Mouse (Mus musculus): ENCODE data around the gene Fdx1. TPM values are rescaled to one million over a fixed set of nuclear protein-coding genes. Genes with fewer than 3 reads are reported as not detected.

Gene Fdx1
- polyA plus RNA-seq, 1 experiment = 16.3 TPM

DNA sequence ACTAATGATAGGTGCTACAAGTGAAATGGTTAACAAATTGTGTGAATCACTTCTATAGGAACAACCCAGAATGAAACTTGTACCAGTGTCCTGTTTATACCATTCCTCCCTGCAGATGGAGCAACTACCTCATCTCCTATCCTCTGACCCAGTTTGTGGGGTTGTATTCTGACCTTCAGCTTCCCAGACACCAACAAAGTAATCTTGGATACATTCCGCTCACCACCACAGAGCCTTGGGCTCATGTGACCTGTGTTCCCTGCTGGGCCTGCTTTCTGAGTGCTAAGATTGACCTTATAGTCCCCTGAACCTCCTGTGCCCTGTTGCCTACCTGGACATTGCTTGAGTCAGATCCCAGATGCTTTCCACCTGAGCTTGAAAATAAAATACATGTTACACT lies 47.8 kb downstream of the Fdx1 start:
- TF ChIP-seq CTCF (IDR thresholded peaks at IDR 0.05; ENCODE audit: low read depth, low read length) (no peak), POLR2A (IDR thresholded peaks at IDR 0.05; ENCODE audit: borderline replicate concordance, low read depth, low read length) (no peak)
- H3K4me1 ChIP-seq (ENCODE audit: control insufficient read depth, insufficient read depth, low read length) = no peaks in the 10 kb centered on the region
- no peak overlapping the region for H3K27ac ChIP-seq (ENCODE audit: insufficient read depth, low read depth, low read length)
- H3K4me3 ChIP-seq (ENCODE audit: insufficient read depth, low read length) = no peak overlapping the region

DNA sequence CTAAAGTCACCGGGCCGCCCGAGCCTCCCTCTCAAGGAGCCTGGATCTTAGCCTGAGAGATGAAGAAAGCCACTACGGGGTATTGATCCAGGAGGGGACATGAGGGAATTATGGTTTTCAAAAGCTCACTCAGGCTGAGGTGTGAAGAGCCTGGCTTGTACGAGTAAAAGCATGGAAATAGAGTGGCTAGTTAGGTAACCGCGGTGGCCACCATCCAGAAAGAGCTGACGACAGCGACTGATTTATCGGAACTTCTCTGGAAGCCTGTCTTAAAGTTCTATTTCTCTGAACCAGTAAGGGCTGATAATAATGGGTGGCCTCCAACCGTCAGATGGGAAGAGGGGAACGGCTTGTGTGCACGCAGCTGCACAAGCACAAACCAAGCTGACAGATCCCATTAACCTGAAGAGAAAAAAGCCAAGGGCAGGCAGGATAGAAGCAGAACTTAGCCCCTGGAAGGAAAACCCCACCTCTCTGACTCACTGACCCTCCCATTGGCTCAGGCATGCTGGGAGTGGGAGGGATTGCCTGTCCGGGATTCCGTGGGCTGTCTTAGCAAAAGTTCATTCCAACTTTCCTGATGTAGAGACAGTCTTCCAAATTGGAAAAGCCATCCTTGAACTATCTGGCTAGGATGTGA lies 48.8 kb downstream of the Fdx1 start:
- no peaks in the 10 kb centered on the region for H3K4me1 ChIP-seq (ENCODE audit: control insufficient read depth, insufficient read depth, low read length)
- TF ChIP-seq CTCF (IDR thresholded peaks at IDR 0.05; ENCODE audit: low read depth, low read length) (no peak), POLR2A (IDR thresholded peaks at IDR 0.05; ENCODE audit: borderline replicate concordance, low read depth, low read length) (no peak)
- no peak overlapping the region for H3K27ac ChIP-seq (ENCODE audit: insufficient read depth, low read depth, low read length)
- no peak overlapping the region for H3K4me3 ChIP-seq (ENCODE audit: insufficient read depth, low read length)

DNA sequence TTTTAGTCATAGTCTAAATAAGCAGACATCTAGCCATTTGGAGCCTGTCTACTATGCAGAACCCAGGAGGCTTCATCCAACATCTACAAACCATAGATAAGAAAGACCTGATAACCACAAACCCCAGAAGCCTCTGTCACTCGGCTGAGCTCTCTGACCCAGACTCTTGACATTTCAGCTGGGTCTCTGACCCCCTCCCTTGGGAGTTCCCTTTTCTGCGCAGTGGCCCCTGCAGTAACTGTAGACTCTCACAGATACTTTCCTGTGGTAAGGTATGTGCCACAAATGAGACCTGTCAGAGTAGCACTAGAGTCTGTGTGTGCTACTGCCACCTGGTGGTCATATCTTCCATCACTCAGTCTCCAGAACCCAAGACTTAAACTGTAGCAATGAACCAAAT lies 54.5 kb downstream of the Fdx1 start:
- H3K27ac ChIP-seq (ENCODE audit: insufficient read depth, low read depth, low read length) = no peak overlapping the region
- no peaks in the 10 kb centered on the region for H3K4me1 ChIP-seq (ENCODE audit: control insufficient read depth, insufficient read depth, low read length)
- TF ChIP-seq CTCF (IDR thresholded peaks at IDR 0.05; ENCODE audit: low read depth, low read length) = peak; percentile 58
- TF ChIP-seq POLR2A (IDR thresholded peaks at IDR 0.05; ENCODE audit: borderline replicate concordance, low read depth, low read length) = no peak
- H3K4me3 ChIP-seq (ENCODE audit: insufficient read depth, low read length) = no peak overlapping the region

DNA sequence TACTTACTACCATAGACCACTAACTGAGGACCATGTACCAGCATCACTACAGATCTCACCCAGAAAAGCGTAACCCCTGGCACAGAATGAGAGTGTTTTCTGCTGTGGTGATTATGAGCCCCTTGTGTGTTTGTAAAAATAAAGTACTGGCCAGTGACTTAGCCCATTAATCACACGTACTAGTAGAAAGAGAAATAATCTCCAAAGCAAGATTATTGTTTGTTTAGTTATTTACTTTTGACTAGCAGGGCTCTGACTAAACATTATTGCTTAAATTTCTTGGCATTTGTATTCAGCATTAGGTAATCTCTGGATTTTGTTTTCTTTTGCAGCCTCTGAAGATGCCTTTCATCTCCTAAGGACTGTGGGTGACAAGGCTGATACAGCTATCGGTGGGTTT lies 55.1 kb downstream of the Fdx1 start:
- H3K4me1 ChIP-seq (ENCODE audit: control insufficient read depth, insufficient read depth, low read length) = no peaks in the 10 kb centered on the region
- TF ChIP-seq POLR2A (IDR thresholded peaks at IDR 0.05; ENCODE audit: borderline replicate concordance, low read depth, low read length) = no peak
- TF ChIP-seq CTCF (IDR thresholded peaks at IDR 0.05; ENCODE audit: low read depth, low read length) = no peak
- no peak overlapping the region for H3K27ac ChIP-seq (ENCODE audit: insufficient read depth, low read depth, low read length)
- H3K4me3 ChIP-seq (ENCODE audit: insufficient read depth, low read length) = no peak overlapping the region

DNA sequence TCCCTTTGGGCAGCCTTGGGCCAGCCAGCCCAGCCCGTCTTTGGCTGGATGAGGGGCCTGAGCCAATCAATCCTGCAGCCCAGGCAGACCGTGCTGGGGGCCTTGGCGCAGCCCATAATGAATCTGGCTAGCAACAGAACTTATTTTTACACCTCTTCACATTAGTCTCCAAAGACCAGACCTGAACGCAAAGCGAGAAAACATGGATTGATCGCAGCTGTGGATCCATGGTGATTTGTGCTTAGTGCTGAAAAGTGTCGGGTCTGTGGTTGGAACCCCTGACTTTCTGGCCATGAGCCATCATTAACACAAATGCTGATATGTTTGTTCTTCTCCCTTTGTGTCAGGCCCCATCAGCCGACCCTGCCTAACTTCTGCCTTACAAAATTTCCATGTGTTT lies 56.4 kb downstream of the Fdx1 start:
- TF ChIP-seq POLR2A (IDR thresholded peaks at IDR 0.05; ENCODE audit: borderline replicate concordance, low read depth, low read length) (no peak), CTCF (IDR thresholded peaks at IDR 0.05; ENCODE audit: low read depth, low read length) (no peak)
- no peak overlapping the region for H3K4me3 ChIP-seq (ENCODE audit: insufficient read depth, low read length)

More for the DNA sequence above, 56.4 kb downstream of the Fdx1 start:
- no peak overlapping the region for H3K27ac ChIP-seq (ENCODE audit: insufficient read depth, low read depth, low read length)
- no peaks in the 10 kb centered on the region for H3K4me1 ChIP-seq (ENCODE audit: control insufficient read depth, insufficient read depth, low read length)

Other genes starting within 250 kb of the Fdx1 start
- gene Arhgap20, start 198.2 kb downstream of the Fdx1 start, polyA plus RNA-seq (2012; ENCODE audit: insufficient read depth, insufficient read length, missing spikeins) = not detected in 2 replicates
- 51.3 and 51.7 TPM in 2 replicates for gene Rdx, start 83.6 kb upstream of the Fdx1 start, polyA plus RNA-seq (2012; ENCODE audit: insufficient read depth, insufficient read length, missing spikeins)
- 10.1 and 10.8 TPM in 2 replicates for gene Zc3h12c, start 205.0 kb upstream of the Fdx1 start, polyA plus RNA-seq (2012; ENCODE audit: insufficient read depth, insufficient read length, missing spikeins)